Mouse (Mus musculus) macrophage (primary cell): Measurements from ENCODE around the gene Dll3. TPM values are rescaled to one million over a fixed set of nuclear protein-coding genes. Genes with fewer than 3 reads are reported as not detected.

Source experiments
- H3K27ac ChIP-seq: fragments of 350-480 bp; formaldehyde crosslinking; 2 replicates; pipeline ENCODE4 v1.9.0; 2021
- H3K36me3 ChIP-seq: fragments of 350-480 bp; formaldehyde crosslinking; 2 replicates; pipeline ENCODE4 v1.9.0; 2021; ENCODE audit errors: inconsistent target
- H3K4me3 ChIP-seq: fragments of 350-480 bp; formaldehyde crosslinking; 2 replicates; pipeline ENCODE4 v1.9.0; 2021; ENCODE audit errors: inconsistent target
- H3K79me2 ChIP-seq: fragments of 350-480 bp; formaldehyde crosslinking; 2 replicates; pipeline ENCODE4 v1.9.0; 2021; ENCODE audit errors: inconsistent target
- WGBS: methylation state at CpG from one replicate; pipeline ENCODE4 v1.1.7; 2026; ENCODE audit warnings: inconsistent platforms; ENCODE audit not compliant: missing documents; 5-methylcytosine and 5-hydroxymethylcytosine counted together
- polyA plus RNA-seq: library from polyadenylated mRNA; stranded (reverse); fragments of 250-400 nt; gene quantifications from 3 replicates; pipeline ENCODE4 v1.2.4, GENCODE M21; 2018; ENCODE audit warnings: inconsistent platforms

Gene Dll3
- polyA plus RNA-seq, 1 experiment from 2014 or later, result not detected

GRCm38 (mm10) chr7:28280630-28281029, 21.4 kb downstream of the Dll3 start:
- Histone ChIP-seq H3K27ac (no peak overlapping the region), H3K4me3 (no peak overlapping the region)
- 86% methylated on average over 7 of the region's 7 CpGs for WGBS

GRCm38 (mm10) chr7:28278279-28278652, 23.8 kb downstream of the Dll3 start:
- Histone ChIP-seq H3K27ac (no peak overlapping the region), H3K79me2 (no peaks in the 10 kb centered on the region), H3K4me3 (no peak overlapping the region), H3K36me3 (no peaks in the 10 kb centered on the region)
- WGBS, result 92% methylated on average over 7 of the region's 7 CpGs

More at GRCm38 (mm10) chr7:28280630-28281029, 21.4 kb downstream of the Dll3 start:
- H3K79me2 ChIP-seq, result no peaks in the 10 kb centered on the region
- H3K36me3 ChIP-seq, result no peaks in the 10 kb centered on the region

GRCm38 (mm10) chr7:28277615-28278278, 24.3 kb downstream of the Dll3 start, which contains the start of gene Eid2b:
Gene Eid2b (plus strand): TSS chr7:28277739.
- no peaks in the 10 kb centered on the region for H3K36me3 ChIP-seq
- H3K79me2 ChIP-seq, result no peaks in the 10 kb centered on the region
- no peak within 1 kb of the TSS for H3K27ac ChIP-seq
- H3K4me3 ChIP-seq, result no peak within 1 kb of the TSS; the same call in 1 of the 2 replicates
- 7% methylated on average over 66 of the region's 68 CpGs for WGBS

GRCm38 (mm10) chr7:28277237-28277614, 24.8 kb downstream of the Dll3 start:
- Histone ChIP-seq H3K36me3 (no peaks in the 10 kb centered on the region), H3K4me3 (no peak overlapping the region), H3K27ac (no peak overlapping the region), H3K79me2 (no peaks in the 10 kb centered on the region)
- WGBS, result 50% methylated on average over 6 of the region's 8 CpGs

GRCm38 (mm10) chr7:28271761-28272160, 30.3 kb downstream of the Dll3 start:
- Histone ChIP-seq H3K4me3 (no peak overlapping the region), H3K27ac (no peak overlapping the region), H3K79me2 (no peaks in the 10 kb centered on the region), H3K36me3 (no peaks in the 10 kb centered on the region)
- 74% methylated on average over 3 of the region's 3 CpGs for WGBS

- 93% methylated on average over 12 of the region's 12 CpGs for WGBS
- H3K27ac ChIP-seq, result no peak overlapping the region
- H3K36me3 ChIP-seq, result no peaks in the 10 kb centered on the region
- H3K79me2 ChIP-seq, result no peaks in the 10 kb centered on the region
- no peak overlapping the region for H3K4me3 ChIP-seq
These were observed 32.7 kb downstream of the Dll3 start for GRCm38 (mm10) chr7:28269355-28269754.

GRCm38 (mm10) chr7:28268576-28268975, 33.5 kb downstream of the Dll3 start:
- H3K79me2 ChIP-seq, result no peaks in the 10 kb centered on the region
- no peaks in the 10 kb centered on the region for H3K36me3 ChIP-seq
- 54% methylated on average over 16 of the region's 16 CpGs for WGBS
- H3K4me3 ChIP-seq, result no peak overlapping the region
- H3K27ac ChIP-seq, result no peak overlapping the region

GRCm38 (mm10) chr7:28268042-28268531, 34.0 kb downstream of the Dll3 start:
- WGBS, result 2% methylated on average over 49 of the region's 62 CpGs
- H3K36me3 ChIP-seq, result no peaks in the 10 kb centered on the region
- H3K4me3 ChIP-seq, result no peak overlapping the region
- H3K27ac ChIP-seq, result no peak overlapping the region
- H3K79me2 ChIP-seq, result no peaks in the 10 kb centered on the region

- no peaks in the 10 kb centered on the region for H3K36me3 ChIP-seq
- no peak within 1 kb of the TSS for H3K27ac ChIP-seq
- WGBS, result 8% methylated on average over 53 of the region's 57 CpGs
- H3K79me2 ChIP-seq, result no peaks in the 10 kb centered on the region
- no peak within 1 kb of the TSS for H3K4me3 ChIP-seq
These were observed 34.7 kb downstream of the Dll3 start, which contains the start of gene Eid2 for GRCm38 (mm10) chr7:28267129-28268041. Gene Eid2 (plus strand): TSS chr7:28267881.

- Histone ChIP-seq H3K27ac (no peak overlapping the region), H3K4me3 (no peak overlapping the region), H3K36me3 (no peaks in the 10 kb centered on the region), H3K79me2 (no peaks in the 10 kb centered on the region)
- 92% methylated on average over 11 of the region's 13 CpGs for WGBS
These were observed 36.6 kb downstream of the Dll3 start for GRCm38 (mm10) chr7:28265391-28265790.

- Histone ChIP-seq H3K27ac (no peak overlapping the region), H3K36me3 (no peaks in the 10 kb centered on the region), H3K4me3 (no peak overlapping the region), H3K79me2 (no peaks in the 10 kb centered on the region)
- WGBS, result 6% methylated on average over 14 of the region's 15 CpGs
These were observed 38.3 kb downstream of the Dll3 start for GRCm38 (mm10) chr7:28263786-28264185.

GRCm38 (mm10) chr7:28262861-28263260, 39.2 kb downstream of the Dll3 start:
- 58% methylated on average over 5 of the region's 5 CpGs for WGBS
- Histone ChIP-seq H3K36me3 (no peaks in the 10 kb centered on the region), H3K4me3 (no peak overlapping the region), H3K79me2 (no peaks in the 10 kb centered on the region), H3K27ac (no peak overlapping the region)

- no peak overlapping the region for H3K27ac ChIP-seq
- H3K4me3 ChIP-seq, result no peak overlapping the region
- no peaks in the 10 kb centered on the region for H3K36me3 ChIP-seq
- no peaks in the 10 kb centered on the region for H3K79me2 ChIP-seq
- WGBS, result 94% methylated on average over 6 of the region's 6 CpGs
These were observed 46.6 kb downstream of the Dll3 start for GRCm38 (mm10) chr7:28255476-28255875.

- WGBS, result 49% methylated on average over 6 of the region's 6 CpGs
- H3K36me3 ChIP-seq, result no peaks in the 10 kb centered on the region
These were observed 47.4 kb downstream of the Dll3 start for GRCm38 (mm10) chr7:28254591-28254990.

GRCm38 (mm10) chr7:28251976-28252375, 50.1 kb downstream of the Dll3 start:
- Histone ChIP-seq H3K36me3 (no peaks in the 10 kb centered on the region), H3K79me2 (no peaks in the 10 kb centered on the region), H3K4me3 (no peak overlapping the region), H3K27ac (no peak overlapping the region)
- WGBS, result 88% methylated on average over 15 of the region's 17 CpGs

More at GRCm38 (mm10) chr7:28254591-28254990, 47.4 kb downstream of the Dll3 start:
- no peaks in the 10 kb centered on the region for H3K79me2 ChIP-seq
- H3K4me3 ChIP-seq, result no peak overlapping the region
- H3K27ac ChIP-seq, result no peak overlapping the region
